Mouse (Mus musculus) skeletal muscle tissue, adult 2 months (tissue): ENCODE measurements at regions not wholly inside any gene's neighbourhood (a gene's known extent, or its start where the extent isn't known, plus 50 kb on each side); places are given as distances from the start of the nearest gene placed in this dataset.
A peak's percentile ranks its signal among the peaks of the same experiment; 100 is the strongest.

ENCODE experiments used
- DNase-seq: peaks from one replicate; pipeline ENCODE4 v3.0.0-alpha.2; 2012; ENCODE audit warnings: low read depth, low spot score

- no peak for DNase-seq
Measured at GRCm38 (mm10) chr11:79881812-79882211, 80.4 kb downstream of the Utp6 start.

- peak; percentile 68 for DNase-seq
Measured at GRCm38 (mm10) chr11:79878091-79878490, 84.1 kb downstream of the Utp6 start.

DNA sequence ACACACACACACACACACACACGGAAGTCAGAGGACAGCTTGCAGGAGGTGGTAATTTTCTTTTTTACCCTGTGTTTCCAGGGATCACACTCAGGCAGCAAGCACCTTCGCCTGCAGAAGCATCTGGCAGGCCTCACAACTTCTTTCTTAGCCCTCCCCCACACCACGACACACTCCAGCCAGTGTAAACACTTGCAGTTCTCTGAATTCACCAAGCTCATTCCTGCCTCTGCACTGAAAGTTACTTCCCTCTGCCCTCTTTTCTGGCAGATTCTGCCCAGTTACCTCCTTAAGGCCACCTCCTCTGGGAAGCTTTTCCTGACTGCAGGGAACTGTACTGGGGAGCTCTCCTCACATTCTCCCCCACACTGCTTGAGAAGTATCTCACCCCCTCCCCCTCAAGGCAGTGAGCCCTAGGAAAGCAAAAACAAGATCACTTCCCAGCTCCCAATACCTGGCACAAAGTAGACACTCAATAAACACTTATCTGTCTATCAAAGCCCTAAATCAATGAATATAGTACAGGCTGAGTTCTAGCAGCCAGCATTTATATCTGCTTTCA lies 84.9 kb downstream of the Utp6 start:
- DNase-seq = peak; percentile 24

- DNase-seq = no peak
Measured at GRCm38 (mm10) chr11:79871783-79872628, 90.2 kb downstream of the Utp6 start.

DNA sequence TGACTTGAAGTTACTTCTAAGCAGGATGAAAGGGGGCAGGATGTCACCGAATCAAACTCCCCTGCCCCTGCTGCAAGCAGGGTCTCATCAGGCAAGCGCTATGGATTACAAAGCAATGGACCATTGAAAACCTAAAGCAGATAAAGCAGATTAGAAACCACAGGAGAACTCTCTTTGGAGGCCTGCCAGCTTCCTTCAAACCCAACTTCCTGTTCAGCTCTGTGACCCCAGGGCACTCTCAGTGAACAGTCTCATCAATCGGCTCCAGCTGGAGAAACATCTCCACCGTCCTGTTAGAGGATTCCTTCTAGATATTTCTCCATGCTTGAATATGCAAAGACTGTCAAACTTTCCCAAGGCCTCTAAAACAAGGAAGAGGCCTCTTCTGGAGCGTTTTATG lies 92.0 kb downstream of the Utp6 start:
- DNase-seq = peak; percentile 36

- DNase-seq = peak; percentile 18
Measured at GRCm38 (mm10) chr11:79869009-79869408, 93.2 kb downstream of the Utp6 start.

GRCm38 (mm10) chr11:79864836-79865235 lies 97.4 kb downstream of the Utp6 start:
- DNase-seq = no peak

- no peak for DNase-seq
Measured at GRCm38 (mm10) chr11:79863487-79864175, 98.6 kb downstream of the Utp6 start.

DNA sequence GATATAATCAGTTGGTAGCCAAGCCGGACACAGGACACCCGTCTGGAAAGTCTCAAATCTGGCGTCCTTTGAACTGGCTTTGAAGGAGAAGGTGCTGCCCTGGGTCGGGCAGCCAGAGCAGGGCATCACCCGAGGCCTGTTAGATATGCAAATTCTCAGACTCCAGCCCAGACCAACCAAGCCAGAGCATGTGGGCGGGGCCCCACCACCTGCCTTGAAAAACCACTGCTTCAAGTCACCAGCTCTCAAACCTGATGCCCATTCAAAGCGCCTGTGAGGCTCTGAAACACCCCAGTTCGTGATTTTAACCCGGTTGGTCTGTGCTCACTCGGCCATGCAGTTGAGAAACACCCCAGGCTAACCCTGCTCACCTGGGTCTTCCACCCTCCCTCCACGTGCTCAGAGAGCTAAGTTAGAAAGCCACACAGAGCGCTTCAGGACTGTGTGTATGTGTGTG lies 101.6 kb downstream of the Utp6 start:
- DNase-seq = no peak

DNA sequence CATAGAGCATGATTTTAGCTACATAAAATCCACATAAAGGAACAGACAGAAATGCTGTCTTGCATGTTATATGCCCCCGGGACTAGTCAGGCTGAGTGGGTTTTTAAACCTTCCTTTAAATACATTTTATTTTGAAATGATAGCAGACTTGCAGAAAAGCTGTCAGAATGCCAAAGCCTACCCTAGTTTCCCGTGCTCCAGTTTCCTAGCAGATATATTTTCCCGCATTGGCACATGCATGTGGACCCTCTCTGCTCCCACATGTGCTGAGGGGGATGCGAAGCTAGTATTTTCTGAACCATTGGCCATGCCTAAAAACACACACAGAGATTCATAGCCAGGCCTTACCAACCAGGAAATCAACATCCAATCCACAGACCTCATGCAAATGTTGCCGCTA lies 105.8 kb downstream of the Utp6 start:
- no peak for DNase-seq

DNA sequence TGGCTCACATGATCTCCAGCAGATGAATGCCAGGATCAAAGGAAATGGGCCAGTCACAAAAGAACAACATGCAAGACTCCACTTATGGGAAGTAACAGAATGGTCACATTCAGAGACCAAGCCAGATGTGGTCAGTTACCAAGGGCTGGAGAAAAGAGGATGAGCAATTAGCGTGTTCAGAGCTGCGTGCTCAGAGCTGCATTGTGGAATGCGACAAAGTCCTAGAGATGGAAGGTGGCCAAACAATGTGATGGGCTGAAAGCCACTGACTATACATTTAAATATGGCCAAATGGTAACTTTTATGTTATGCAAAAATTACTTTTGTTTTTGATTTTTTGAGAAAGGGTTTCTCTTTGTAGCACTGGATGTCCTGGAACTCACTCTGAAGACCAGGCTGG lies 112.6 kb downstream of the Utp6 start:
- no peak for DNase-seq

- peak; percentile 26 for DNase-seq
Measured at GRCm38 (mm10) chr11:79844436-79844835, 117.8 kb downstream of the Utp6 start.

- peak; percentile 62 for DNase-seq
Measured at GRCm38 (mm10) chr11:79843021-79843420, 119.2 kb downstream of the Utp6 start.

GRCm38 (mm10) chr11:79839973-79840372 lies 122.2 kb downstream of the Utp6 start:
- no peak for DNase-seq

DNA sequence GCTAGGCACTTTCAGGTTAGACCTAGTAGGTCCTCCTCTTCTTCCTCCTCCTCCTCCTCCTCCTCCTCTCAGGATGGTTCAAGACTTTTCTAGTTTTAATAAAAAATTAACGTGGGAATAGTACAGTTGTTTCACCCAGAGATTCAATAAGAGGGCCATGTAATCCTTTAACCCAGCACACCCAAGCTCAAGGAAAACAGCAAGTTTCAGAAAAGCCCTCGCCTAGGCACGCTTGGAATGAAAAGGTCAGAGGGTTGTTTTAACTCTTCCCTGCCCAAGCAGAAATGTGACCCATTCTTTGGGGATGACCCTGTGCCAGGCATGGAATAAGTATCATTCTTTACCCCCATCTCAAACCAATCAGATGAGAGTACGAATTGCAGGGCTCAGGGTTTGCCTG lies 124.1 kb downstream of the Utp6 start:
- no peak for DNase-seq

- peak; percentile 21 for DNase-seq
Measured at GRCm38 (mm10) chr11:79837076-79837990, 124.9 kb downstream of the Utp6 start.

DNA sequence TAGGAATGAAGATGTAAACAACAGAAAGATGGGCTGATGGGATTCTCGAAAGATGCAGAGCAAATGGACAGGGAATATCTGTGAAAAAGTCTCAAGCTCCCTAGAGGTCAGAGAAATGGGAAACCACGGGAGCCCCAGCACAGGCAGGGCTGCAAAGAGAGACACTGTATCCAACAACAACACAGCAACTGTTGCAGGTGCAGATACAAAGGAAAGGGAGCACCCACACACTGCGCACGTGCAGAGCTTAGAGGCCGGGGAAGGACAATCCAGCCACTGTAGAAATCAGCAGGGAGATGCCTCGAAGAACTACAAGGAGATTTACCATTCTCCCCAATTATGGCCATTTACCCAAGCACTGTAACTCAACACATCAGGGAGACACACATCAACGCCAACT lies 126.3 kb downstream of the Utp6 start:
- DNase-seq = no peak

DNA sequence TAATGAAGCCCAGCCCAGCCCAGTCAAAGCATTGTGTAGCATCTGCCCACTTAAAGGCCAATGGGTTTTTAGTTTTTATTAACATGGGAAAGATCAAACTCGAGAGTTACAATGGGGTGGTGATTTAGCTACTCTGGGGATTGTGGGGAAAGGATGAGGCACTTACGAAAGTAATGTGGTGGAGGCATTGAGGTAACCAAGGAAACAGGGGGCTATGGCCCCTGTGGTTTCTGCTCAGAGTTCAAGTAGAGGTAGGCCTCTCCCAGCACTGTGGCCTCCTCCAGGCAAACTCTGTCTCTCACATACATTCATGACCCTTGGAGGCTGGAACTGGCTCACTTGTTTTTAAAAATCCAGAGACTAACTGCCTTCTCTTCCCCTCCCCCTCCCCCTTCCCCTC lies 128.4 kb downstream of the Utp6 start:
- no peak for DNase-seq

DNA sequence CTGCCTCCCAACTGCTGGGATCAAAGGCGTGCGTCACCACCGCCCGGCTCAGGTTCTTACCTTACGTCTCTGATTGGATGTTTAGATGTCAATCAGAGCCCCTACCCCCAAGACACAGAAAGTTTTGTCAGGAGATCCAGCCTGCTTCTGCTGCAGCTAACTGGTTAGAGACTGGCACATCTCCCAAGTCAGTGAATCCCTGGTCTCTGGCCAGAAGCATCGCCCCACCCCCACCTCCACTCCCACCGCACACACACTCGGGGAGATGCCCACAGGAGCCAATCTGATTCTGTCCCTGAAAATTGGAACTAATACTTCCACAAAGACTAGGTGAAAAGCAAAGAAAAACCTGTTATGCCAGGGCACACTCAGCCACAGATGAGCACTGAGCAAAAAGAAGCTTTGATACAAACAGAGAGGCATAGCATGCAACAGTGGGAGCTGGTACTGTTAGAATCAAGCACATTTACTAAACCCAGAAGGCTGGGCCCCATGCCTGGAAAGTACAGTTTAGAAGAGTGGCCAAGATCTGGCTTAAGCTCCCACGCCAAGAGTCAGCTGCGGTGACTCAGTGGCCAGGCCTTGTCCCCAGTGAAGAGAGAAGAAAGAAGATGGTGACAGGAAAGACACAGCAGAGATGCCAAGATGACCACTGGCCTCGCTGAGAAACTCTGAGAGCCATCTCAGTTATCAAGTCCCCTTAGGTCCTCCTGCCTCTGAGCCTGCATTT lies 130.4 kb downstream of the Utp6 start:
- DNase-seq = peak; percentile 45

DNA sequence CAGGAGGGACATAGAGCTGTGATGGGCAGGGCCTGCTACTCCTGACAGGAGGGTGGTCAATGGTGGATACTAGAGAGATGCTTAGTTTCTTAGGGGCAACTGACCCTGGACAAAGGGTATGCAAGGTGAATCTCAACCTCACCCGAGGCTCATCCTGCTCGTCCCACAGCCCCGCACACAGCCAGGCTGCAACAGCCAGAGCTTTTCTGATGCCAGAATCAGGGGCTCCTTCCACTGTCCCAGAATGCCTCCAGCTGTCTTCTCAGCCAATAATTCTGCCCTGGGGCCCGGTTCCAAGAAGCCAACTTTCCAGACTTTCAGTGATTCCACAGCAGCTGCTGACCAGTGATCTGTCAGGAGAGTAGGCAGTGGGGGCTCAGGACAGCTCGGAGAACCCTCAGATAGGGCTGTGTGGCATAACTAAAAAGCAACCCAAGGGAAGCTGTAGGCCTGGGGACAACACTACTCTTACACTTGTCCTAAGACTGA lies 131.6 kb downstream of the Utp6 start:
- no peak for DNase-seq

- DNase-seq = no peak
Measured at GRCm38 (mm10) chr11:79827034-79827433, 135.2 kb downstream of the Utp6 start.
